9 mouse cellular contexts compared by ENCODE assay signal in genomic region chr8:123978166-123978838, GRCm38 (mm10). TPM values are rescaled to one million over a fixed set of nuclear protein-coding genes. Genes with fewer than 3 reads are reported as not detected.
A peak's percentile ranks its signal among the peaks of the same experiment; 100 is the strongest.
DNase-seq lines count a peak whose midpoint lies in the region; ATAC-seq lines count a peak whose summit lies in the region.
"Had no signal": no experiment of that assay in that cellular context is flagged by ENCODE, and none has a peak within 500 bp of the region (broad histone marks: within the 10 kb centered on the region; RNA-seq: fewer than 3 reads in every experiment).

No protein-coding gene starts in this region.

- H3K4me1 ChIP-seq in kidney, embryonic 15.5 days: peaks cover 32% of the 10 kb centered on the region

- no peaks in the 10 kb centered on the region for H3K9me3 ChIP-seq in kidney, embryonic 15.5 days (replicated peaks)

- no peaks in the 10 kb centered on the region for H3K27me3 ChIP-seq in kidney, embryonic 15.5 days

- peak overlapping the region; percentile 51 for H3K27ac ChIP-seq in kidney, embryonic 15.5 days
- H3K27ac ChIP-seq: macrophage had no signal

- no peak for DNase-seq in kidney, adult 8-10 months
- peak; percentile 41 for DNase-seq in R1 (ENCODE audit: low read depth, low spot score)
- DNase-seq in kidney, postnatal 14 days: peak; percentile 50
- DNase-seq in ovary, postnatal 10 days (ENCODE audit: low spot score): no peak
- DNase-seq in left cerebral cortex, postnatal 25 days (ENCODE audit: low spot score in 2 of 2): no peak
- DNase-seq in gastrocnemius, postnatal 14 days: no peak

- no peak overlapping the region; the same call in 1 of the 2 replicates for H3K4me2 ChIP-seq in kidney, embryonic 15.5 days

- no peak for ATAC-seq in kidney, embryonic 15.5 days (replicated peaks; ENCODE audit: low FRiP score)
- ATAC-seq in common myeloid progenitor, adult 5-6 weeks (replicated peaks; ENCODE audit: low read depth, poor library complexity, severe bottlenecking): peak; percentile 9; the same call in 1 of the 2 replicates

- WGBS in kidney, embryonic 15.5 days: 54% methylated on average over 14 of the region's 14 CpGs

- no peaks in the 10 kb centered on the region for H3K36me3 ChIP-seq in kidney, embryonic 15.5 days

- intact Hi-C loops in left cerebral cortex, postnatal 25 days (cut with DNase I): no loop called here
- intact Hi-C loops in gastrocnemius, postnatal 14 days (cut with DNase I; ENCODE audit: low total_unique reads): no loop called here

- 0 out of 2 replicates have a peak overlapping the region, but pooled peaks have one; percentile 4 for H3K9ac ChIP-seq in kidney, embryonic 15.5 days

- H3K4me3 ChIP-seq in kidney, embryonic 15.5 days (replicated peaks): no peak overlapping the region

RNA-seq across cellular contexts. Expression of gene Abcb10, which starts 4.6 kb away (rescaled TPM):
- polyA plus RNA-seq in kidney, embryonic 15.5 days (2015; fragmentation: Nextera tagmentation; extraction: Ambion mirVana): 15.5 and 17.1 TPM in 2 replicates
- total RNA-seq in common myeloid progenitor, adult 5-6 weeks (2017): 20.2 and 21.1 TPM in 2 replicates
- total RNA-seq in left cerebral cortex, postnatal 25 days (2021): 10 to 100 TPM; 14.3 to 16.5 TPM
- total RNA-seq in gastrocnemius, postnatal 14 days (2021): 10 to 100 TPM; 12.1 to 13.0 TPM

RNA-seq across cellular contexts. Expression of gene Nup133, which starts 29.2 kb away (rescaled TPM):
- 43.1 and 45.3 TPM in 2 replicates for polyA plus RNA-seq in kidney, embryonic 15.5 days (2015; fragmentation: Nextera tagmentation; extraction: Ambion mirVana)
- total RNA-seq in common myeloid progenitor, adult 5-6 weeks (2017): 29.4 and 36.8 TPM in 2 replicates
- total RNA-seq in left cerebral cortex, postnatal 25 days (2021): 10 to 100 TPM; 20.8 to 24.1 TPM
- 1 to 10 TPM; 9.8 to 9.9 TPM for total RNA-seq in gastrocnemius, postnatal 14 days (2021)

RNA-seq across cellular contexts. Expression of gene Taf5l, which starts 42.9 kb away (rescaled TPM):
- polyA plus RNA-seq in kidney, embryonic 15.5 days (2015; fragmentation: Nextera tagmentation; extraction: Ambion mirVana): 39.4 and 40.9 TPM in 2 replicates
- 45.6 and 46.5 TPM in 2 replicates for total RNA-seq in common myeloid progenitor, adult 5-6 weeks (2017)
- 10 to 100 TPM; 21.2 to 21.8 TPM for total RNA-seq in left cerebral cortex, postnatal 25 days (2021)
- total RNA-seq in gastrocnemius, postnatal 14 days (2021): 10 to 100 TPM; 11.3 to 12.6 TPM

RNA-seq across cellular contexts. Expression of gene Urb2, which starts 43.0 kb away (rescaled TPM):
- 5.5 TPM in 2 replicates for polyA plus RNA-seq in kidney, embryonic 15.5 days (2015; fragmentation: Nextera tagmentation; extraction: Ambion mirVana)
- total RNA-seq in common myeloid progenitor, adult 5-6 weeks (2017): 25.4 and 28.0 TPM in 2 replicates
- 10 to 100 TPM; 13.2 to 13.8 TPM for total RNA-seq in left cerebral cortex, postnatal 25 days (2021)
- 1 to 10 TPM; 6.0 to 8.7 TPM for total RNA-seq in gastrocnemius, postnatal 14 days (2021)

Comparison
In these comparisons a context has a peak if more than half of its experiments do, and no peak if none do; other contexts are left out.
1. DNase-seq: peak in R1 (single experiment) and kidney, postnatal 14 days (single experiment); none in kidney, adult 8-10 months (0 of 2), ovary, postnatal 10 days (single experiment), left cerebral cortex, postnatal 25 days (0 of 2) and gastrocnemius, postnatal 14 days (single experiment).